Mouse (Mus musculus) spleen, adult 2 months (tissue): Measurements from ENCODE around the gene Mlxipl.

Source experiments
- CTCF ChIP-seq: fragments of 200-500 bp; IDR thresholded peaks from 2 replicates; pipeline ENCODE4 v1.5.1; 2011; ENCODE audit warnings: mild to moderate bottlenecking, inconsistent platforms; ENCODE audit not compliant: insufficient read depth, insufficient read length, insufficient replicate concordance; ENCODE audit errors: extremely low read depth
- POLR2A ChIP-seq: fragments of 200-500 bp; IDR thresholded peaks from 2 replicates; pipeline ENCODE4 v1.6.1; 2011; ENCODE audit warnings: low read depth, low read length, inconsistent platforms

DNA sequence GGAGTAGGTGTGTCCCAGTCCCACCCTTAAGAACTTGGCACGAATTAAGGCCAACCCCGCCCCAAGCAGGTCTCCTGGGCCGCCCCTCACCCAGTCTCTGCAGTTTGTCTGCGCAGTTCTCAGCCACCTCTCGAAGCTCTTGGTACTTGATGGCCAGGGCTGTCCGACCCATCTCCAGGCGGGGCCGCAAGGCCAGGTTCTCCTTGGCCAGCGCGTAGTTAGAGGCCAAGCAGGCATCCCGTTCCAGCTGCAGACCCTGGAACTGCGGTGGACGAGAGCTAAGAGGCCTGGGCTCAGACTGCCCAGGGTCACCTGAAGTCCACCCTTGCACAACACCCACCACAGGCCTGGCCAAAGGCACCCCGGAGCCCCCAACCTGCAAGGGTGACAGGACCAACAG, 13.3 kb upstream of the Mlxipl start:
- TF ChIP-seq POLR2A (no peak), CTCF (no peak)
